Mouse (Mus musculus) small intestine, adult 2 months (tissue): ENCODE measurements at regions not wholly inside any gene's neighbourhood (a gene's known extent, or its start where the extent isn't known, plus 50 kb on each side); places are given as distances from the start of the nearest gene placed in this dataset.

Experiments used
- H3K27ac ChIP-seq: fragments of 200-500 bp; 2 replicates; pipeline ENCODE4 v1.5.1; 2012; ENCODE audit warnings: low read depth, low read length, control low read depth, inconsistent platforms; ENCODE audit not compliant: insufficient read depth
- H3K27me3 ChIP-seq: fragments of 200-500 bp; 2 replicates; pipeline ENCODE4 v1.6.1; 2012; ENCODE audit warnings: mild to moderate bottlenecking, moderate library complexity, low read length, inconsistent platforms; ENCODE audit not compliant: control insufficient read depth, insufficient read depth
- H3K36me3 ChIP-seq: fragments of 200-500 bp; 2 replicates; pipeline ENCODE4 v1.6.1; 2012; ENCODE audit warnings: mild to moderate bottlenecking, low read length, control low read depth, inconsistent platforms; ENCODE audit not compliant: control insufficient read depth, insufficient read depth
- H3K4me1 ChIP-seq: fragments of 200-500 bp; 2 replicates; pipeline ENCODE4 v1.6.1; 2012; ENCODE audit warnings: low read length, inconsistent platforms, mixed read lengths; ENCODE audit not compliant: control insufficient read depth, insufficient read depth, insufficient read length
- H3K4me3 ChIP-seq: fragments of 200-500 bp; 2 replicates; pipeline ENCODE4 v1.5.1; 2012; ENCODE audit warnings: low read depth, mild to moderate bottlenecking, control low read depth, inconsistent platforms, low read length, moderate library complexity
- CTCF ChIP-seq: fragments of 200-500 bp; IDR thresholded peaks from 2 replicates; pipeline ENCODE4 v1.5.1; 2012; ENCODE audit warnings: low read depth, mild to moderate bottlenecking, control low read depth, inconsistent platforms, low read length, moderate library complexity, mixed read lengths; ENCODE audit not compliant: insufficient replicate concordance, insufficient read length; ENCODE audit errors: extremely low read depth
- POLR2A ChIP-seq: fragments of 200-500 bp; IDR thresholded peaks from 2 replicates; pipeline ENCODE4 v1.6.1; 2012; ENCODE audit warnings: low read depth, mild to moderate bottlenecking, control low read depth, inconsistent platforms, low read length, moderate library complexity
- WGBS: fragments of 180-500 bp; shearing (Covaris S2); methylation state at CpG from one replicate; pipeline ENCODE4 v1.1.7; 2018; 5-methylcytosine and 5-hydroxymethylcytosine counted together

- 87% methylated on average over 2 of the region's 2 CpGs for WGBS
- no peak overlapping the region for H3K4me3 ChIP-seq
- no peaks in the 10 kb centered on the region for H3K4me1 ChIP-seq
- no peaks in the 10 kb centered on the region for H3K27me3 ChIP-seq
- H3K27ac ChIP-seq: no peak overlapping the region
- no peak for TF ChIP-seq CTCF
- no peak for TF ChIP-seq POLR2A
- H3K36me3 ChIP-seq: no peaks in the 10 kb centered on the region
Measured at GRCm38 (mm10) chr16:30842831-30843230, 238.4 kb downstream of the Xxylt1 start.

- Histone ChIP-seq H3K36me3 (no peaks in the 10 kb centered on the region), H3K4me3 (no peak overlapping the region), H3K4me1 (no peaks in the 10 kb centered on the region), H3K27me3 (no peaks in the 10 kb centered on the region), H3K27ac (no peak overlapping the region)
- 73% methylated on average over 1 of the region's 1 CpGs for WGBS
- TF ChIP-seq POLR2A: no peak
- no peak for TF ChIP-seq CTCF
Measured at GRCm38 (mm10) chr16:30852595-30852994, 228.6 kb downstream of the Xxylt1 start.

GRCm38 (mm10) chr16:30854716-30855115 is 226.5 kb downstream of the Xxylt1 start:
- Histone ChIP-seq H3K4me1 (no peaks in the 10 kb centered on the region), H3K36me3 (no peaks in the 10 kb centered on the region), H3K4me3 (no peak overlapping the region), H3K27ac (no peak overlapping the region), H3K27me3 (no peaks in the 10 kb centered on the region)
- TF ChIP-seq POLR2A: no peak
- TF ChIP-seq CTCF: no peak
- 70% methylated on average over 4 of the region's 4 CpGs for WGBS

GRCm38 (mm10) chr16:30857656-30858055 is 223.6 kb downstream of the Xxylt1 start:
- no peak overlapping the region for H3K27ac ChIP-seq
- 62% methylated on average over 2 of the region's 2 CpGs for WGBS
- no peaks in the 10 kb centered on the region for H3K4me1 ChIP-seq
- TF ChIP-seq CTCF (no peak), POLR2A (no peak)
- no peak overlapping the region for H3K4me3 ChIP-seq
- H3K36me3 ChIP-seq: no peaks in the 10 kb centered on the region
- no peaks in the 10 kb centered on the region for H3K27me3 ChIP-seq

- H3K4me1 ChIP-seq: peaks cover 2% of the 10 kb centered on the region; the same call in 1 of the 2 replicates
- H3K36me3 ChIP-seq: no peaks in the 10 kb centered on the region
- WGBS: 86% methylated on average over 7 of the region's 7 CpGs
- H3K27me3 ChIP-seq: no peaks in the 10 kb centered on the region
- H3K4me3 ChIP-seq: no peak overlapping the region
- no peak overlapping the region for H3K27ac ChIP-seq
- no peak for TF ChIP-seq CTCF
- TF ChIP-seq POLR2A: no peak
Measured at GRCm38 (mm10) chr16:30869136-30869909, 211.9 kb downstream of the Xxylt1 start.

GRCm38 (mm10) chr16:30870110-30870509 is 211.1 kb downstream of the Xxylt1 start:
- 78% methylated on average over 14 of the region's 14 CpGs for WGBS
- TF ChIP-seq CTCF (peak; percentile 32; the same call in 1 of the 2 replicates), POLR2A (no peak)
- Histone ChIP-seq H3K27me3 (no peaks in the 10 kb centered on the region), H3K36me3 (no peaks in the 10 kb centered on the region), H3K4me1 (peaks cover 2% of the 10 kb centered on the region; the same call in 1 of the 2 replicates), H3K4me3 (no peak overlapping the region), H3K27ac (no peak overlapping the region)

GRCm38 (mm10) chr16:30870676-30871075 is 210.6 kb downstream of the Xxylt1 start:
- Histone ChIP-seq H3K27me3 (no peaks in the 10 kb centered on the region), H3K36me3 (no peaks in the 10 kb centered on the region), H3K4me1 (peaks cover 2% of the 10 kb centered on the region; the same call in 1 of the 2 replicates), H3K4me3 (no peak overlapping the region), H3K27ac (no peak overlapping the region)
- TF ChIP-seq POLR2A (no peak), CTCF (no peak)
- WGBS: 59% methylated on average over 2 of the region's 2 CpGs

GRCm38 (mm10) chr16:30872147-30872546 is 209.1 kb downstream of the Xxylt1 start:
- Histone ChIP-seq H3K4me1 (peaks cover 2% of the 10 kb centered on the region; the same call in 1 of the 2 replicates), H3K27me3 (no peaks in the 10 kb centered on the region), H3K4me3 (no peak overlapping the region), H3K36me3 (no peaks in the 10 kb centered on the region), H3K27ac (no peak overlapping the region)
- TF ChIP-seq CTCF (no peak), POLR2A (no peak)
- WGBS: 26% methylated on average over 5 of the region's 5 CpGs
